Mouse (Mus musculus) T-cell, adult 2 months (primary cell): ENCODE results near the gene Inava.

Experiments
- DNase-seq: peaks from one replicate; pipeline ENCODE4 v3.0.0; 2022; ENCODE audit warnings: low spot score

The Inava gene

GRCm38 (mm10) chr1:136233892-136234594, at the start of gene Inava:
Gene Inava, minus strand, starts transcription at chr1:136234264.
- peak; percentile 29 for DNase-seq

- DNase-seq, result no peak
Measured at GRCm38 (mm10) chr1:136277366-136277765, 43.3 kb upstream of the Inava start.

- no peak for DNase-seq
Measured at GRCm38 (mm10) chr1:136268224-136268623, 34.2 kb upstream of the Inava start.

- no peak for DNase-seq
Measured at GRCm38 (mm10) chr1:136266127-136266526, 32.1 kb upstream of the Inava start.

- no peak for DNase-seq
Measured at GRCm38 (mm10) chr1:136263355-136263754, 29.3 kb upstream of the Inava start.

- no peak for DNase-seq
Measured at GRCm38 (mm10) chr1:136260635-136261238, 26.7 kb upstream of the Inava start, which contains the start of gene Gpr25. Gene Gpr25, minus strand, starts transcription at chr1:136260873.

GRCm38 (mm10) chr1:136259893-136260634, 26.0 kb upstream of the Inava start:
- DNase-seq, result no peak

- DNase-seq, result no peak
Measured at GRCm38 (mm10) chr1:136259543-136259892, 25.5 kb upstream of the Inava start.

GRCm38 (mm10) chr1:136258495-136258894, 24.4 kb upstream of the Inava start:
- DNase-seq, result no peak

- DNase-seq, result no peak
Measured at GRCm38 (mm10) chr1:136255657-136256056, 21.6 kb upstream of the Inava start.

- no peak for DNase-seq
Measured at GRCm38 (mm10) chr1:136255174-136255573, 21.1 kb upstream of the Inava start.

GRCm38 (mm10) chr1:136254503-136255065, 20.5 kb upstream of the Inava start:
- no peak for DNase-seq

GRCm38 (mm10) chr1:136253472-136253871, 19.4 kb upstream of the Inava start:
- DNase-seq, result no peak

- no peak for DNase-seq
Measured at GRCm38 (mm10) chr1:136249662-136250061, 15.6 kb upstream of the Inava start.

- DNase-seq, result no peak
Measured at GRCm38 (mm10) chr1:136247393-136247792, 13.3 kb upstream of the Inava start.

GRCm38 (mm10) chr1:136244469-136244868, 10.4 kb upstream of the Inava start:
- DNase-seq, result no peak

- no peak for DNase-seq
Measured at GRCm38 (mm10) chr1:136241801-136242200, 7.7 kb upstream of the Inava start.

GRCm38 (mm10) chr1:136238495-136238894, 4.4 kb upstream of the Inava start:
- no peak for DNase-seq

- DNase-seq, result no peak
Measured at GRCm38 (mm10) chr1:136234595-136235092, 580 bp upstream of the Inava start.

GRCm38 (mm10) chr1:136232986-136233790, 876 bp downstream of the Inava start:
- DNase-seq, result no peak

- no peak for DNase-seq
Measured at GRCm38 (mm10) chr1:136232285-136232926, 1.7 kb downstream of the Inava start.
